Mouse (Mus musculus): ENCODE measurements around the gene 1600014C10Rik.

Gene 1600014C10Rik

DNA sequence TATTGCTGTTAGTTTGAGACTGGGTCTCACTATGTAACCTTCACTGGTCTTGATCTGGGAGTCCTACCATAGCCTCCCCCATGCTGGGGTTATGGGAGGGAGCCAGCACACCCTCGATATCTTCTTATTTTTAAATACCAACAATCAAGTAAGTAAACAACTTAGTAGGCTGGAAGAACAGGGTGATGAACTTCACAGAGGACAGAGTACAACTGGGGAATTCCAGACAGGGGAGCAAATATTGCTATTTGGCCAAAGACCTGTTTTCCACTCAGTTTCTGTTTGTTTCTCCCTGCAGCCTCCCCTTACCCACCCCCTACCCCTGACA, 1.4 kb downstream of the 1600014C10Rik start:
- DNase-seq, result no peak

GRCm38 (mm10) chr7:38184786-38185185, 1.8 kb downstream of the 1600014C10Rik start:
- no peak for DNase-seq

DNA sequence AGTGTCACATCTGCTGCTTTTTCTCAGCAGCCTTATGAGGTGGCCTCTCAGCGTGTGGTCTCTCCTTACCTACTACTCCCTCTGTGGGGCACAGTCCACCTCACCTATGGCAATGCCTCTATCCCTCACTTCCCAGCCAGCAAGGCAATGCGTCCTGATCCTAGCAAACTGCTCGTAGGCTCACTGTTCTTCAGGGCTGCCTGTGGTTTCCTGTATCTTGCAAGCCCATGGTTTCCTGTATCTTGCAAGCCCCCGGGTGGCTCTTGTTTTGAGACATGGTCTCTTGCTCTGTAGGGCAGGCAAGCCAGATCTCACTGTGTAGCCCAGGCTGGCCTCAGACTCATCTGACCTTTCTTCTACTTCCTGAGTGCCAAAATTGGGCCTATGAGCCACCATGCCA, 3.8 kb downstream of the 1600014C10Rik start:
- DNase-seq, result no peak

DNA sequence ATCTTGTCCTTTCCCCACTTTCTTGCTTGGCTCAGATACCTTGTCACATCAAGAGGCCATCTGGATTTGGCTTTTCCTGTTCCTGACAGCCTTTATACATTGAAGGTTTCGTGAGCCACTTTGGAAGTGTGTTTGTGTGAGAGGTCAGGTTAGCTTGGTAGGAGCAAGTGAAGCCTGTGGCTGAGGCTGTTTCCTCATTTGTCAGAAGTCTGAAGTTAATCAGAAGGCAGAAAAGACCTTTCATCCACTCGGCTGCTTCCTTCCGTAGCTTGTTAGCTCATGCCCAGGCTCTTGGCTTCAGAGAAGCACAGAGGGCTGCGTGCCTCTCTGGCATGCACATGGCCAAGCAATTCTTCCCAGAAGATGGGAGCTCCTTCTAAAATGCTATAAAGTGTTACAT, 4.8 kb downstream of the 1600014C10Rik start:
- peak; percentile 22 to 55 for DNase-seq

GRCm38 (mm10) chr7:38188281-38189075, 5.5 kb downstream of the 1600014C10Rik start:
- no peak for DNase-seq

DNA sequence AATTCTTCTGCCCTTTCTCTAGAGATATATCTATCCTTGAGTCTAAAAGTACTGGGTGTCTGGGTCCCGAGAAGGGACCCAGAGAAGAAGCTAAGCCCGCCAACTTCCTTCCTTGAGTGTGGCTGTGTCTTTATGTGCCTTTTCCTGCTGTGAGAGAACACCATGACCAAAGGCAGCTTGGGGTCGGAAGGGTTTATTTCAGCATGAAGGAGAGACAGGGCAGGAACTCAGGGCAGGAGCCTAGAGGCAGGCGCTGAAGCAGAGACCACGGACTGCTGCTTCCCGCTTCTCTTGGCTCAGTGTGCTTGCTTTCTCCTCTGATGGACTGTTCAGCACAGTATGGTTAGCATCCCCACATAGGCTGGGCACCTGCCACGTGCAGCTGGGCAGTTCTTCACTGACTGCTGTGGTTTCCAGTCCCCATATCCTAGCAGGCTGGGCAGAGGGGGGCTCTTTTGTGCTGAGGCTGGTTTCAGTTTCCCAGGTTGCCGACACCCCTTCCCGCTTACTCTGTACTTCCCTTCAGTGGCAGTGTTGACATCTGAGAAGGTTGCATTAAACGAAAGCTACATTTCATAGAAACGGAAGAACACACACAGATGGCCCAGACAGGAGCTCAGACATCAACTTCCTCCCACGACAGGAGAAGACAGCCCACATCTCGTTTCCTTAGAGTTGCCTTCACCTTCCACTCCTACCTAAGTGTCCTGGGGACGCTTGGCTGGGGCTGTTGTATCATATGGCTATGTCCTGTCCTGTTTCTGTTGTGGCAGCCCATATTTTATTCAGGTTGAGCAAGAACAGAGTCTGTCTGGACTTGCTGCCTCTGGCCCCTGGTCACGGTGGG, 6.3 kb downstream of the 1600014C10Rik start:
- peak in 1 of 2 experiments; percentile 55 for DNase-seq

- DNase-seq, result no peak
These were observed 7.2 kb downstream of the 1600014C10Rik start for GRCm38 (mm10) chr7:38190056-38190835.

- DNase-seq, result no peak
These were observed 8.1 kb downstream of the 1600014C10Rik start for GRCm38 (mm10) chr7:38191146-38191545.

GRCm38 (mm10) chr7:38191571-38191970, 8.6 kb downstream of the 1600014C10Rik start:
- DNase-seq, result peak in 1 of 2 experiments; percentile 40

GRCm38 (mm10) chr7:38199907-38200605, 17.0 kb downstream of the 1600014C10Rik start:
- no peak for DNase-seq

GRCm38 (mm10) chr7:38200606-38201289, 17.7 kb downstream of the 1600014C10Rik start:
- DNase-seq, result peak; percentile 85 to 89

DNA sequence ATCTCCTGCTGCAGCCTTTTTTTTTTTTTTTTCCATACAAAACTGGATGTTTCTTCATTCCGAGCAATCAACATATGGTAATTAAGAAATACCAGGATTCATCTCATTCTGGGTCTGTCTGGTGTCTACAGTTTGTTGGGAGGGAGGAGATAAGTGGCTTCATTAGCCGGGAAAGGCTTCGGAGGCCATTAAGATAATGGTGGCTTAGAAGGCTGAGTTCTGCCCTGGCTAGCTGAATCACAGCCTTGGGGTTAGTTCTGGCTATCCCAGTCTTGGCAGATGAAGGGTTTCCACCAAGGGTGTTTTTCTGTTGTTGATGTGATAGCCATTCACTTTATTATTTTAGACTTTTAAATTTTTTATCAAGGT, 18.3 kb downstream of the 1600014C10Rik start:
- DNase-seq, result no peak

DNA sequence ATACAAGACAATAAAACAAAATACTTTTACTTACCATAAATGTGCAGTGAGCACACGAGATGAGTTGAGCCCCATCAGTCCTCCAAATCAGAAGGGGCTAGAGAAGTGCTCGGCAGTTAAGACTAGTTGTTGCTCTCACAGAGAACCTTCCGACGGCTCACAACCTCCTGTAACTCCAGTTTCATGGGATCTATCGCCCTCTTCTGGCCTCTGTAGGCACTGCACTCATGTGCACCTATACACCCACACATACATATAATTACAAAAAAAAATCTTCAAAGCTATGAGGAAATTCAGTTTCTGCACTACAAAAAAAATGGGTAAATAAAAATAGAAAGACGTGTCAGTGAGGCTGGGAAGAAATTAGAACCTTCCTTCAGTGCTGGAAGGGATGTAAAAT, 21.3 kb downstream of the 1600014C10Rik start:
- no peak for DNase-seq

DNA sequence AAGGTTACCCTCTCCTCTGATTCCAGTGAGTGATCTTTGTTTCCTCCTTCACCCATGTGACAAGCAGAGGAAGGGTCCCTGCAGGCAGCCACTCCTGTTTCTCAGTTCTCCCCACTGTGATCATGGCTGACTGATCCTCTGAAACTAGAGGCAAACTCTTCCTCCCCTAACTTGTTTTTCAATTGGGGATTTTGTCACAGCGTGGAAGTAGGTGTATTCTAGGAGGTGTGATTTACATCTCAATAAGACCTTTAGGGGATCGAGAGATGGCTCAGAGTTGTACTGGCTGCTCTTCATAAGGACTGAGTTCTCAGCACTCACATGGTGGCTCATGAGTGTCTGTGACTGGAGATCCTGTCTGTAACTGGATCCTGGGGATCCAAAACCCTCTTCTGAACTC, 22.8 kb downstream of the 1600014C10Rik start:
- DNase-seq, result no peak

DNA sequence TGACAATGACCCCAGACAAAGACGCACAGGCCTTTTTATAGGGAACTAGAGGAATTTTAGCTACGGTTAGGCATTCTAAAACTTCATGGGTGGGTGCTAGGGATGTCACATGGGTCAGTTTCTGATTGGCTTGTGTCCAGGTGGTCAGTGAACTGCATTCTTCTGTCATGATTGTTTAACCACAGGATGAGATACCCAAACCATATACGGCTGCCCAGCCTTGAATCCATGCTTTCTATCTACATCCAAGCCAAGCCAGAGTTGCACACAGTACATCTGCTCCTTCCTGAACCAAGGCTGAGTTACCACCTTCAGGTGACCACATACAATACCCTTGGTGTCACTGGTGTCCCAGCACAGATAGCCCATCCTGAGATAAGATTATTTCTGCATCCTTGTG, 23.5 kb downstream of the 1600014C10Rik start:
- DNase-seq, result no peak

GRCm38 (mm10) chr7:38208969-38209368, 26.0 kb downstream of the 1600014C10Rik start:
- no peak for DNase-seq

GRCm38 (mm10) chr7:38209478-38210152, 26.6 kb downstream of the 1600014C10Rik start:
- DNase-seq, result no peak

DNA sequence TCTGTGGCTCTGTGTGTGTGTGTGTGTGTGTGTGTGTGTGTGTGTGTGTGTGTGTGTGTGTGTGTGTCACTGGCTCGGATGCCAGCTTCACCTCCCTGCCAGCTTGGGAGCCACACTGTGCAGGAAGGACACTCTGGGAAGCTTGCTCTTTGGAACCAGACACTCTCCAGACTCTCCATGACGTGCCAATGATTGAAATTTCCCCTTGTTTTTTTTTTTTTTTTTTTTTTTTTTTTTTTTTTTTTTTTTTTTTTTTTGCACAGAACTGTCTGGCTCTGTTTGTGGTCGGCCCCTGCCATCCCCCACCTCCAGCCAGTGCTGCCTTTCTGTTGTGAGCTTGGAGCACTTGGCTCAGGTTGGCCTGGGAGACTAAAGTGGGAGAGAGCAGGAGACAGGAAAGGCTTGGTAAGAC, 29.6 kb downstream of the 1600014C10Rik start:
- DNase-seq, result peak in 1 of 2 experiments; percentile 78

DNA sequence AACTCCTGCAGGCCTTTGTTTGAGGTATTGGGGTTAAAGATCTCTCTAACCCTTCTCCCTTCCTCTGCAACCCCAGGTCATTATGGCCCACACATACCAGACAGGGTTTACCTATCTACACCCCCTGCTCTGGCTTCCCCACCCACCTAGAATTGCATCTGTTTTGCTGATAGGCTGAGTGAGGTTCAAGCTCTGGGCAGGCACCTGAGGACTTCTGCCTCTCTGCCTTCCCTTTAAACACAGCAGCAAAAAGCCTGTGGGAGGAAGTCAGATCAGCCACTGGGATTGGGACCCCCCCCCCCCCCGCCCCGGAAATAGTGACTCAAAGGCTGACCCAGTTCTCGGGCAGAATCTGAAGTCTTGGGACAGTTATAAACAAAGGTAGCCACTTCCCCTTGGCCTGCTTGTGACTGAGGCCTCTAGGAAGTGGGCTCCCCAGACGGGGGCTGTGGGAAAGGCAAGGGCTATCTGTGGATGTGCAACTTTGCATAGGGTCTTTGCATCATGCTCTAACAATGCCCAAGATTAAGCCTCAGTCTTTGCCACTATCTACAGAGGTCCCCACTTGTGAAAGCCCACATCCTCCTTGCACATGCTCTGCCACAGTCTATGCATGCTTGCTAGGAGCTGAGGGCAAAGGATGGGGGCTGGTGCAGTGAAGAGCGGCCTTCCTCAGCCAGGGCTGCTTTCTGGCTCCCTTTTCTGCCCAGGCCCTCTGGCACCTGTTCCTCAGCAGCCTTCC, 31.6 kb downstream of the 1600014C10Rik start:
- DNase-seq, result no peak

DNA sequence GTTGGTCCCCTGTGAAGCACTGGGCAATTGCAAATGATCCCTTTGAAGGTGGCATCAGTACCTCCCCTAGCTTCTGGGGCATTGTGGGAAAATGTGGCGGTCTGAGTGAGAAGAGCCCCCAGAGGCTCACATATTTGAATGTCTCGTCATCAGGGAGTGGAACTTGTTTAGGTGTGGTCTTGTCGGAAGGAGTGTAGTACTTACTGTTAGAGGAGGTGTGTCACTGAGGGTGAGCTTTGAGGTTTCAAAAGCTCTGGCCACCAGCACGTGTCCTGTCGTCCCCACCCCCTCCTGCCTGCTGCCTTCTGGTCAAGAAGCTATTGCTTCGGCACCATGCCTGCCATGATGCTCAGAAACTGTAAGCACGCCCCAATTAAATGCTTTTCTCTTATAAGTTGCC, 32.3 kb downstream of the 1600014C10Rik start:
- no peak for DNase-seq

- no peak for DNase-seq
These were observed 32.7 kb downstream of the 1600014C10Rik start for GRCm38 (mm10) chr7:38215697-38216096.

All from kidney, postnatal 25 days (tissue).